Mouse (Mus musculus) heart, embryonic 10.5 days (tissue): ENCODE measurements around the gene Pck2. TPM values are rescaled to one million over a fixed set of nuclear protein-coding genes. Genes with fewer than 3 reads are reported as not detected.
A peak's percentile ranks its signal among the peaks of the same experiment; 100 is the strongest.

Experiments used
- DNase-seq: peaks from one replicate; pipeline ENCODE4 v3.0.0-alpha.2; 2017; ENCODE audit warnings: low spot score
- H3K27ac ChIP-seq: fragments of 300-500 bp; sonication (generic); 2 replicates; pipeline ENCODE4 v1.5.1; 2016; ENCODE audit warnings: mild to moderate bottlenecking
- H3K27me3 ChIP-seq: fragments of 300-500 bp; sonication (generic); 2 replicates; pipeline ENCODE4 v1.6.1; 2016; ENCODE audit warnings: mild to moderate bottlenecking; ENCODE audit not compliant: poor library complexity, insufficient read depth, severe bottlenecking
- H3K36me3 ChIP-seq: fragments of 300-500 bp; sonication (generic); 2 replicates; pipeline ENCODE4 v1.6.1; 2016; ENCODE audit warnings: mild to moderate bottlenecking, moderate library complexity
- H3K4me1 ChIP-seq: fragments of 300-500 bp; sonication (generic); 2 replicates; pipeline ENCODE4 v1.6.1; 2016; ENCODE audit warnings: mild to moderate bottlenecking
- H3K4me3 ChIP-seq: fragments of 300-500 bp; sonication (generic); 2 replicates; pipeline ENCODE4 v1.5.1; 2016; ENCODE audit warnings: mild to moderate bottlenecking, moderate library complexity
- H3K9me3 ChIP-seq: fragments of 300-500 bp; sonication (generic); 2 replicates; pipeline ENCODE4 v1.6.1; 2016; ENCODE audit warnings: mild to moderate bottlenecking, moderate library complexity
- WGBS: fragments of 180-500 bp; shearing (Covaris S2); methylation state at CpG from one replicate; pipeline ENCODE4 v1.1.7; 2016; 5-methylcytosine and 5-hydroxymethylcytosine counted together
- polyA plus RNA-seq: library from polyadenylated mRNA; unstranded; fragments of >200 nt; fragmentation: Nextera tagmentation; extraction: Ambion mirVana; gene quantifications from 2 replicates; pipeline ENCODE4 v1.2.1, GENCODE M21; 2016

Pck2 gene
- polyA plus RNA-seq, 1 experiment from 2014 or later = 32.5 TPM

GRCm38 (mm10) chr14:55511037-55511436 is 29.0 kb upstream of the Pck2 start:
- H3K4me1 ChIP-seq = peaks cover 31% of the 10 kb centered on the region
- H3K4me3 ChIP-seq = no peak overlapping the region; the same call in 1 of the 2 replicates
- no peak overlapping the region for H3K27ac ChIP-seq
- H3K9me3 ChIP-seq = no peaks in the 10 kb centered on the region
- H3K27me3 ChIP-seq = peaks cover 85% of the 10 kb centered on the region
- DNase-seq = no peak
- WGBS = 49% methylated on average over 7 of the region's 7 CpGs
- H3K36me3 ChIP-seq = no peaks in the 10 kb centered on the region

GRCm38 (mm10) chr14:55513927-55514326 is 26.1 kb upstream of the Pck2 start:
- Histone ChIP-seq H3K27me3 (peaks cover 90% of the 10 kb centered on the region), H3K9me3 (no peaks in the 10 kb centered on the region), H3K4me3 (no peak overlapping the region), H3K27ac (no peak overlapping the region; the same call in 1 of the 2 replicates), H3K4me1 (peaks cover 39% of the 10 kb centered on the region), H3K36me3 (no peaks in the 10 kb centered on the region)
- WGBS = 32% methylated on average over 10 of the region's 10 CpGs
- DNase-seq = no peak

- H3K9me3 ChIP-seq = no peaks in the 10 kb centered on the region
- H3K36me3 ChIP-seq = no peaks in the 10 kb centered on the region
- no peak overlapping the region for H3K4me3 ChIP-seq
- H3K4me1 ChIP-seq = peaks cover 39% of the 10 kb centered on the region
- no peak overlapping the region for H3K27ac ChIP-seq
- WGBS = 86% methylated on average over 4 of the region's 4 CpGs
- peaks cover 99% of the 10 kb centered on the region for H3K27me3 ChIP-seq
- DNase-seq = no peak
Measured at GRCm38 (mm10) chr14:55515846-55516245, 24.2 kb upstream of the Pck2 start.

- Histone ChIP-seq H3K9me3 (no peaks in the 10 kb centered on the region), H3K4me1 (peaks cover 26% of the 10 kb centered on the region), H3K4me3 (no peak overlapping the region), H3K27me3 (peaks cover 99% of the 10 kb centered on the region), H3K27ac (no peak overlapping the region), H3K36me3 (no peaks in the 10 kb centered on the region)
- no peak for DNase-seq
- 65% methylated on average over 2 of the region's 2 CpGs for WGBS
Measured at GRCm38 (mm10) chr14:55518897-55519296, 21.2 kb upstream of the Pck2 start.

- 44% methylated on average over 4 of the region's 4 CpGs for WGBS
- Histone ChIP-seq H3K36me3 (no peaks in the 10 kb centered on the region), H3K27ac (no peak overlapping the region), H3K4me1 (peaks cover 28% of the 10 kb centered on the region), H3K9me3 (no peaks in the 10 kb centered on the region), H3K27me3 (peaks cover 99% of the 10 kb centered on the region), H3K4me3 (no peak overlapping the region)
- DNase-seq = no peak
Measured at GRCm38 (mm10) chr14:55519604-55520003, 20.5 kb upstream of the Pck2 start.

GRCm38 (mm10) chr14:55520451-55521361 is 19.4 kb upstream of the Pck2 start:
- DNase-seq = no peak

GRCm38 (mm10) chr14:55524062-55524461 is 16.0 kb upstream of the Pck2 start:
- Histone ChIP-seq H3K27ac (no peak overlapping the region), H3K4me3 (no peak overlapping the region), H3K36me3 (no peaks in the 10 kb centered on the region), H3K4me1 (peaks cover 24% of the 10 kb centered on the region), H3K9me3 (no peaks in the 10 kb centered on the region), H3K27me3 (peaks cover 74% of the 10 kb centered on the region)
- WGBS = 33% methylated on average over 4 of the region's 4 CpGs
- DNase-seq = no peak

More at GRCm38 (mm10) chr14:55520451-55521361, 19.4 kb upstream of the Pck2 start:
- H3K9me3 ChIP-seq = no peaks in the 10 kb centered on the region
- H3K27me3 ChIP-seq = peaks cover 94% of the 10 kb centered on the region
- H3K36me3 ChIP-seq = no peaks in the 10 kb centered on the region
- under 1% methylated on average over 61 of the region's 61 CpGs for WGBS
- H3K4me1 ChIP-seq = peaks cover 33% of the 10 kb centered on the region
- H3K4me3 ChIP-seq = peak overlapping the region; percentile 66
- H3K27ac ChIP-seq = peak overlapping the region; percentile 54; the same call in 1 of the 2 replicates

GRCm38 (mm10) chr14:55524785-55525184 is 15.3 kb upstream of the Pck2 start, which contains the start of gene Nrl:
TSS of gene Nrl (minus strand) at chr14:55524981.
- peaks cover 74% of the 10 kb centered on the region for H3K27me3 ChIP-seq
- H3K36me3 ChIP-seq = no peaks in the 10 kb centered on the region
- 0 out of 2 replicates have a peak within 1 kb of the TSS, but pooled peaks have one; percentile 15 for H3K4me3 ChIP-seq
- 8% methylated on average over 8 of the region's 8 CpGs for WGBS
- no peak for DNase-seq
- H3K9me3 ChIP-seq = no peaks in the 10 kb centered on the region
- no peak within 1 kb of the TSS for H3K27ac ChIP-seq
- H3K4me1 ChIP-seq = peaks cover 24% of the 10 kb centered on the region

- 60% methylated on average over 2 of the region's 2 CpGs for WGBS
- H3K4me3 ChIP-seq = no peak overlapping the region
- H3K27me3 ChIP-seq = peaks cover 63% of the 10 kb centered on the region
- H3K36me3 ChIP-seq = no peaks in the 10 kb centered on the region
- H3K27ac ChIP-seq = no peak overlapping the region
- DNase-seq = no peak
- peaks cover 12% of the 10 kb centered on the region for H3K4me1 ChIP-seq
- no peaks in the 10 kb centered on the region for H3K9me3 ChIP-seq
Measured at GRCm38 (mm10) chr14:55526674-55527073, 13.4 kb upstream of the Pck2 start.

- 15% methylated on average over 3 of the region's 3 CpGs for WGBS
- no peak for DNase-seq
- H3K27ac ChIP-seq = no peak overlapping the region
- H3K4me1 ChIP-seq = peaks cover 12% of the 10 kb centered on the region
- no peaks in the 10 kb centered on the region for H3K9me3 ChIP-seq
- H3K4me3 ChIP-seq = no peak overlapping the region
- peaks cover 51% of the 10 kb centered on the region for H3K27me3 ChIP-seq
- H3K36me3 ChIP-seq = no peaks in the 10 kb centered on the region
Measured at GRCm38 (mm10) chr14:55527940-55528339, 12.1 kb upstream of the Pck2 start.

- DNase-seq = no peak
- no peak overlapping the region for H3K4me3 ChIP-seq
- WGBS = 41% methylated on average over 6 of the region's 6 CpGs
- no peak overlapping the region for H3K27ac ChIP-seq
- H3K27me3 ChIP-seq = no peaks in the 10 kb centered on the region
- H3K4me1 ChIP-seq = peaks cover 18% of the 10 kb centered on the region
- no peaks in the 10 kb centered on the region for H3K36me3 ChIP-seq
- H3K9me3 ChIP-seq = no peaks in the 10 kb centered on the region
Measured at GRCm38 (mm10) chr14:55536116-55536745, 3.8 kb upstream of the Pck2 start.

GRCm38 (mm10) chr14:55540787-55541321 is 788 bp downstream of the Pck2 start:
- Histone ChIP-seq H3K27ac (peak overlapping the region; percentile 92), H3K27me3 (no peaks in the 10 kb centered on the region), H3K9me3 (no peaks in the 10 kb centered on the region), H3K4me3 (peak overlapping the region; percentile 75), H3K36me3 (peaks cover 31% of the 10 kb centered on the region), H3K4me1 (peaks cover 24% of the 10 kb centered on the region)
- DNase-seq = peak; percentile 86
- WGBS = 4% methylated on average over 10 of the region's 10 CpGs

- DNase-seq = no peak
- H3K27me3 ChIP-seq = no peaks in the 10 kb centered on the region
- no peaks in the 10 kb centered on the region for H3K9me3 ChIP-seq
- WGBS = 91% methylated on average over 12 of the region's 12 CpGs
- peaks cover 24% of the 10 kb centered on the region for H3K4me1 ChIP-seq
- H3K27ac ChIP-seq = no peak overlapping the region
- H3K4me3 ChIP-seq = no peak overlapping the region
- H3K36me3 ChIP-seq = peaks cover 45% of the 10 kb centered on the region
Measured at GRCm38 (mm10) chr14:55542268-55542667, 2.2 kb downstream of the Pck2 start.
